Mouse (Mus musculus) lung, adult 2 months (tissue): ENCODE measurements around the gene Cilp2.

Source experiments
- CTCF ChIP-seq: fragments of 200-500 bp; IDR thresholded peaks from 2 replicates; pipeline ENCODE4 v1.5.1; 2011; ENCODE audit warnings: mild to moderate bottlenecking, low read length, control low read depth; ENCODE audit not compliant: insufficient read depth
- POLR2A ChIP-seq: fragments of 200-500 bp; IDR thresholded peaks from 2 replicates; pipeline ENCODE4 v1.6.1; 2011; ENCODE audit warnings: low read depth, mild to moderate bottlenecking, control low read depth, low read length, borderline replicate concordance; ENCODE audit errors: extremely low read depth

DNA sequence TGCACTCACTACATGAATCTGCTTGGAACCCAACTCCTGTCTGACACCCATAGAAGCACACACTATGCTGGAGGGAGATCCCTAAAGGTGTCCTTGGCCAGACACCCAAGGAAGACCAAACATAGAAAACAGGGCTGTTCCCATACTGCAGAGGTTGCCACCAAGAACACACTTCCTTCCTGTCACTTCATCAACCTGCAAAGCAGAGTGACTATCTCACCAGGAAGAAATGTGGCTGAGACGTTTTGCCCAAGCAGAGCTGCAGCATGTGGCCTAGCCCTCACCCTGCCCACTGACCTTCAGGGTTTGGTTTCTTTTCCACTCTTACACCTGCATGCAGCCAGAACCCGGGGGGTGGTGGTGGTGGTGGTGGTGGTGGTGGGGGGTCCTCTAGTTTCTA, 46.3 kb upstream of the Cilp2 start:
- TF ChIP-seq POLR2A: no peak
- TF ChIP-seq CTCF: no peak
